Mouse (Mus musculus) embryonic facial prominence, embryonic 10.5 days (tissue): ENCODE measurements around the gene Sh3rf1. TPM values are rescaled to one million over a fixed set of nuclear protein-coding genes. Genes with fewer than 3 reads are reported as not detected.

Experiments
- DNase-seq: peaks from one replicate; pipeline ENCODE4 v3.0.0-alpha.2; 2017; ENCODE audit warnings: low spot score
- H3K27ac ChIP-seq: fragments of 300-500 bp; sonication (generic); replicated peaks from 2 replicates; pipeline ENCODE4 v1.5.1; 2016; ENCODE audit warnings: mild to moderate bottlenecking
- H3K27me3 ChIP-seq: fragments of 300-500 bp; sonication (generic); replicated peaks from 2 replicates; pipeline ENCODE4 v1.6.1; 2016; ENCODE audit warnings: low read depth, mild to moderate bottlenecking; ENCODE audit not compliant: poor library complexity, severe bottlenecking
- H3K36me3 ChIP-seq: fragments of 300-500 bp; sonication (generic); replicated peaks from 2 replicates; pipeline ENCODE4 v1.6.1; 2016; ENCODE audit warnings: mild to moderate bottlenecking, moderate library complexity
- H3K4me1 ChIP-seq: fragments of 300-500 bp; sonication (generic); 2 replicates; pipeline ENCODE4 v1.6.1; 2016
- H3K4me3 ChIP-seq: fragments of 300-500 bp; sonication (generic); 2 replicates; pipeline ENCODE4 v1.5.1; 2016; ENCODE audit warnings: mild to moderate bottlenecking, moderate library complexity
- H3K9me3 ChIP-seq: fragments of 300-500 bp; sonication (generic); 2 replicates; pipeline ENCODE4 v1.6.1; 2016; ENCODE audit warnings: mild to moderate bottlenecking
- WGBS: fragments of 180-500 bp; shearing (Covaris S2); methylation state at CpG from one replicate; pipeline ENCODE4 v1.1.7; 2016; 5-methylcytosine and 5-hydroxymethylcytosine counted together
- polyA plus RNA-seq: library from polyadenylated mRNA; unstranded; fragments of >200 nt; fragmentation: Nextera tagmentation; extraction: Ambion mirVana; gene quantifications from 2 replicates; pipeline ENCODE4 v1.2.1, GENCODE M21; 2016

The Sh3rf1 gene
- polyA plus RNA-seq, 1 experiment from 2014 or later = 17.0 TPM

- no peaks in the 10 kb centered on the region for H3K9me3 ChIP-seq
- peaks cover 46% of the 10 kb centered on the region for H3K4me1 ChIP-seq
- WGBS = 28% methylated on average over 9 of the region's 9 CpGs
- peaks cover 20% of the 10 kb centered on the region for H3K27me3 ChIP-seq
- no peak overlapping the region for H3K4me3 ChIP-seq
- DNase-seq = peak; percentile 44
- no peak overlapping the region for H3K27ac ChIP-seq
- peaks cover 34% of the 10 kb centered on the region for H3K36me3 ChIP-seq
These were observed 126.8 kb downstream of the Sh3rf1 start for GRCm38 (mm10) chr8:61350443-61350842.

GRCm38 (mm10) chr8:61351638-61352037 lies 128.0 kb downstream of the Sh3rf1 start:
- Histone ChIP-seq H3K36me3 (peaks cover 29% of the 10 kb centered on the region), H3K9me3 (no peaks in the 10 kb centered on the region), H3K4me1 (peaks cover 48% of the 10 kb centered on the region), H3K27ac (no peak overlapping the region), H3K4me3 (no peak overlapping the region), H3K27me3 (peaks cover 20% of the 10 kb centered on the region)
- 90% methylated on average over 5 of the region's 5 CpGs for WGBS
- no peak for DNase-seq

- Histone ChIP-seq H3K27me3 (peaks cover 10% of the 10 kb centered on the region; the same call in 1 of the 2 replicates), H3K4me3 (no peak overlapping the region), H3K4me1 (peaks cover 43% of the 10 kb centered on the region), H3K36me3 (peaks cover 32% of the 10 kb centered on the region), H3K9me3 (no peaks in the 10 kb centered on the region), H3K27ac (no peak overlapping the region)
- WGBS = 65% methylated on average over 5 of the region's 5 CpGs
- no peak for DNase-seq
These were observed 131.8 kb downstream of the Sh3rf1 start for GRCm38 (mm10) chr8:61355503-61355902.

- Histone ChIP-seq H3K9me3 (no peaks in the 10 kb centered on the region), H3K27me3 (no peaks in the 10 kb centered on the region), H3K36me3 (peaks cover 52% of the 10 kb centered on the region), H3K4me1 (peaks cover 32% of the 10 kb centered on the region), H3K4me3 (no peak overlapping the region), H3K27ac (no peak overlapping the region)
- 39% methylated on average over 8 of the region's 8 CpGs for WGBS
- DNase-seq = peak; percentile 28
These were observed 135.3 kb downstream of the Sh3rf1 start for GRCm38 (mm10) chr8:61359004-61359403.

GRCm38 (mm10) chr8:61359851-61360272 lies 136.2 kb downstream of the Sh3rf1 start:
- WGBS = 47% methylated on average over 10 of the region's 10 CpGs
- Histone ChIP-seq H3K27ac (no peak overlapping the region), H3K27me3 (no peaks in the 10 kb centered on the region), H3K9me3 (no peaks in the 10 kb centered on the region), H3K36me3 (peaks cover 57% of the 10 kb centered on the region), H3K4me1 (peaks cover 28% of the 10 kb centered on the region), H3K4me3 (no peak overlapping the region)
- peak; percentile 14 for DNase-seq

GRCm38 (mm10) chr8:61360362-61360761 lies 136.7 kb downstream of the Sh3rf1 start:
- Histone ChIP-seq H3K9me3 (no peaks in the 10 kb centered on the region), H3K36me3 (peaks cover 61% of the 10 kb centered on the region), H3K27me3 (no peaks in the 10 kb centered on the region), H3K27ac (no peak overlapping the region), H3K4me1 (peaks cover 26% of the 10 kb centered on the region), H3K4me3 (no peak overlapping the region)
- DNase-seq = no peak
- WGBS = 79% methylated on average over 4 of the region's 4 CpGs

GRCm38 (mm10) chr8:61361476-61361875 lies 137.8 kb downstream of the Sh3rf1 start:
- no peaks in the 10 kb centered on the region for H3K9me3 ChIP-seq
- peaks cover 22% of the 10 kb centered on the region for H3K4me1 ChIP-seq
- no peak for DNase-seq
- H3K27me3 ChIP-seq = no peaks in the 10 kb centered on the region
- H3K36me3 ChIP-seq = peaks cover 69% of the 10 kb centered on the region
- no peak overlapping the region for H3K4me3 ChIP-seq
- H3K27ac ChIP-seq = no peak overlapping the region
- 92% methylated on average over 11 of the region's 11 CpGs for WGBS

- no peaks in the 10 kb centered on the region for H3K9me3 ChIP-seq
- H3K27ac ChIP-seq = no peak overlapping the region
- H3K4me3 ChIP-seq = no peak overlapping the region
- DNase-seq = no peak
- H3K27me3 ChIP-seq = no peaks in the 10 kb centered on the region
- H3K36me3 ChIP-seq = peaks cover 67% of the 10 kb centered on the region
- H3K4me1 ChIP-seq = peaks cover 22% of the 10 kb centered on the region
- WGBS = 86% methylated on average over 9 of the region's 9 CpGs
These were observed 138.7 kb downstream of the Sh3rf1 start for GRCm38 (mm10) chr8:61362301-61362913.

- 94% methylated on average over 9 of the region's 9 CpGs for WGBS
- H3K4me3 ChIP-seq = no peak overlapping the region
- H3K27me3 ChIP-seq = no peaks in the 10 kb centered on the region
- no peak for DNase-seq
- no peak overlapping the region for H3K27ac ChIP-seq
- no peaks in the 10 kb centered on the region for H3K4me1 ChIP-seq
- H3K9me3 ChIP-seq = no peaks in the 10 kb centered on the region
- H3K36me3 ChIP-seq = peaks cover 53% of the 10 kb centered on the region
These were observed 149.6 kb downstream of the Sh3rf1 start for GRCm38 (mm10) chr8:61373303-61373702.

- Histone ChIP-seq H3K4me1 (no peaks in the 10 kb centered on the region), H3K9me3 (no peaks in the 10 kb centered on the region), H3K27me3 (no peaks in the 10 kb centered on the region), H3K27ac (no peak overlapping the region), H3K36me3 (peaks cover 58% of the 10 kb centered on the region), H3K4me3 (no peak overlapping the region)
- no peak for DNase-seq
- WGBS = 81% methylated on average over 16 of the region's 16 CpGs
These were observed 150.5 kb downstream of the Sh3rf1 start for GRCm38 (mm10) chr8:61374059-61374755.

GRCm38 (mm10) chr8:61375205-61375604 lies 151.5 kb downstream of the Sh3rf1 start:
- DNase-seq = no peak
- Histone ChIP-seq H3K27me3 (no peaks in the 10 kb centered on the region), H3K27ac (no peak overlapping the region), H3K4me1 (no peaks in the 10 kb centered on the region), H3K9me3 (no peaks in the 10 kb centered on the region), H3K36me3 (peaks cover 68% of the 10 kb centered on the region), H3K4me3 (no peak overlapping the region)
- 92% methylated on average over 7 of the region's 7 CpGs for WGBS

- Histone ChIP-seq H3K36me3 (peaks cover 72% of the 10 kb centered on the region), H3K27me3 (no peaks in the 10 kb centered on the region), H3K27ac (0 out of 2 replicates have a peak overlapping the region, but pooled peaks have one; percentile 3), H3K4me1 (peaks cover 14% of the 10 kb centered on the region), H3K4me3 (no peak overlapping the region), H3K9me3 (peaks cover 3% of the 10 kb centered on the region)
- 85% methylated on average over 11 of the region's 11 CpGs for WGBS
- no peak for DNase-seq
These were observed 155.4 kb downstream of the Sh3rf1 start for GRCm38 (mm10) chr8:61378847-61379698.
